Comparison of ENCODE assay signal across 8 mouse cellular contexts in genomic region chr9:77806842-77807668, GRCm38 (mm10). TPM values are rescaled to one million over a fixed set of nuclear protein-coding genes. Genes with fewer than 3 reads are reported as not detected.
DNase-seq lines count a peak whose midpoint lies in the region; ATAC-seq lines count a peak whose summit lies in the region.

No protein-coding gene starts in this region.

- H3K36me3 ChIP-seq in forebrain, embryonic 11.5 days (ENCODE audit: control insufficient read depth, insufficient read depth, low read length), result no peaks in the 10 kb centered on the region
- H3K36me3 ChIP-seq in heart, embryonic 16.5 days (ENCODE audit: control insufficient read depth, insufficient read depth), result no peaks in the 10 kb centered on the region
- no peaks in the 10 kb centered on the region for H3K36me3 ChIP-seq in liver, embryonic 15.5 days (replicated peaks)
- H3K36me3 ChIP-seq in neural tube, embryonic 12.5 days, result no peaks in the 10 kb centered on the region

- H3K27ac ChIP-seq in forebrain, embryonic 11.5 days (ENCODE audit: low read depth, low read length), result no peak overlapping the region
- peak overlapping the region; percentile 33; the same call in 1 of the 2 replicates for H3K27ac ChIP-seq in heart, embryonic 16.5 days (ENCODE audit: low read length)
- no peak overlapping the region for H3K27ac ChIP-seq in liver, embryonic 15.5 days (replicated peaks)
- no peak overlapping the region for H3K27ac ChIP-seq in neural tube, embryonic 12.5 days

- 22% methylated on average over 12 of the region's 12 CpGs for WGBS in forebrain, embryonic 11.5 days
- 17% methylated on average over 12 of the region's 12 CpGs for WGBS in heart, embryonic 16.5 days
- WGBS in liver, embryonic 15.5 days (ENCODE audit: insufficient replicate concordance), result 19% methylated on average over 12 of the region's 12 CpGs
- 18% methylated on average over 12 of the region's 12 CpGs for WGBS in neural tube, embryonic 12.5 days

- no peaks in the 10 kb centered on the region for H3K27me3 ChIP-seq in forebrain, embryonic 11.5 days (ENCODE audit: control insufficient read depth, insufficient read depth, low read length)
- H3K27me3 ChIP-seq in heart, embryonic 16.5 days (ENCODE audit: control insufficient read depth, insufficient read depth, low read length), result no peaks in the 10 kb centered on the region
- no peaks in the 10 kb centered on the region for H3K27me3 ChIP-seq in liver, embryonic 15.5 days
- no peaks in the 10 kb centered on the region for H3K27me3 ChIP-seq in neural tube, embryonic 12.5 days (replicated peaks)

- ATAC-seq in forebrain, embryonic 11.5 days (replicated peaks; ENCODE audit: low FRiP score), result peak; percentile 91
- ATAC-seq in heart, embryonic 16.5 days (replicated peaks; ENCODE audit: extremely low read depth, insufficient read depth, low FRiP score), result peak; percentile 83
- ATAC-seq in liver, embryonic 15.5 days (ENCODE audit: insufficient read depth), result peak; percentile 65; the same call in 1 of the 2 replicates
- ATAC-seq in neural tube, embryonic 12.5 days (ENCODE audit: low FRiP score, low read depth), result peak; percentile 92

- H3K9me3 ChIP-seq in forebrain, embryonic 11.5 days (ENCODE audit: control insufficient read depth, low read length), result no peaks in the 10 kb centered on the region
- H3K9me3 ChIP-seq in heart, embryonic 16.5 days (replicated peaks; ENCODE audit: control insufficient read depth, low read length), result no peaks in the 10 kb centered on the region
- no peaks in the 10 kb centered on the region for H3K9me3 ChIP-seq in liver, embryonic 15.5 days (replicated peaks)
- no peaks in the 10 kb centered on the region for H3K9me3 ChIP-seq in neural tube, embryonic 12.5 days

- peak; percentile 64 to 77 for DNase-seq in CD8-positive naive resting alpha-beta T cell, adult 2 months (ENCODE audit: low read depth in 2 of 2, low spot score in 2 of 2)
- peak; percentile 78 for DNase-seq in c-Kit-positive CD71-negative TER-119-negative erythroid progenitor cells, embryonic 14.5 days (ENCODE audit: low read depth)
- peak; percentile 90 for DNase-seq in forebrain, embryonic 11.5 days (ENCODE audit: low spot score)
- peak; percentile 90 to 94 for DNase-seq in kidney, postnatal 36 days
- DNase-seq in telencephalon, adult 2 months (ENCODE audit: low read depth, low spot score), result peak; percentile 72

- H3K9ac ChIP-seq in forebrain, embryonic 11.5 days (ENCODE audit: low read length), result peak overlapping the region; percentile 13; the same call in 1 of the 2 replicates
- peak overlapping the region; percentile 72 for H3K9ac ChIP-seq in heart, embryonic 16.5 days (ENCODE audit: low read length)
- H3K9ac ChIP-seq in liver, embryonic 15.5 days, result no peak overlapping the region
- no peak overlapping the region for H3K9ac ChIP-seq in neural tube, embryonic 12.5 days

- H3K4me3 ChIP-seq in forebrain, embryonic 11.5 days (ENCODE audit: low read depth, low read length), result no peak overlapping the region
- peak overlapping the region; percentile 47 for H3K4me3 ChIP-seq in heart, embryonic 16.5 days (ENCODE audit: low read length)
- H3K4me3 ChIP-seq in liver, embryonic 15.5 days (replicated peaks), result peak overlapping the region; percentile 37
- no peak overlapping the region for H3K4me3 ChIP-seq in neural tube, embryonic 12.5 days

- H3K4me2 ChIP-seq in forebrain, embryonic 11.5 days (ENCODE audit: low read depth, low read length, severe bottlenecking), result peak overlapping the region; percentile 19; the same call in 1 of the 2 replicates
- peak overlapping the region; percentile 65 for H3K4me2 ChIP-seq in heart, embryonic 16.5 days (ENCODE audit: low read depth, low read length)
- peak overlapping the region; percentile 56 for H3K4me2 ChIP-seq in liver, embryonic 15.5 days
- H3K4me2 ChIP-seq in neural tube, embryonic 12.5 days (replicated peaks), result peak overlapping the region; percentile 48

- no peaks in the 10 kb centered on the region; the same call in 1 of the 2 replicates for H3K4me1 ChIP-seq in forebrain, embryonic 11.5 days (replicated peaks; ENCODE audit: control insufficient read depth, insufficient read depth, low read length)
- H3K4me1 ChIP-seq in heart, embryonic 16.5 days (ENCODE audit: control insufficient read depth, insufficient read depth, low read length), result 0 out of 2 replicates have a peak, but pooled peaks cover 2% of the 10 kb centered on the region
- peaks cover 5% of the 10 kb centered on the region; the same call in 1 of the 2 replicates for H3K4me1 ChIP-seq in liver, embryonic 15.5 days (replicated peaks)
- no peaks in the 10 kb centered on the region for H3K4me1 ChIP-seq in neural tube, embryonic 12.5 days

RNA-seq across cellular contexts. Expression of gene Gclc, which starts 52.7 kb away (rescaled TPM):
- 23.6 and 24.7 TPM in 2 replicates for polyA plus RNA-seq in forebrain, embryonic 11.5 days (2014; fragmentation: Nextera tagmentation; extraction: Ambion mirVana)
- 6.6 and 7.4 TPM in 2 replicates for polyA plus RNA-seq in heart, embryonic 16.5 days (2015; fragmentation: Nextera tagmentation; extraction: Ambion mirVana)
- polyA plus RNA-seq in liver, embryonic 15.5 days (2015; fragmentation: Nextera tagmentation; extraction: Ambion mirVana), result 24.9 and 28.6 TPM in 2 replicates
- polyA plus RNA-seq in neural tube, embryonic 12.5 days (2016; fragmentation: Nextera tagmentation; extraction: Ambion mirVana), result 20.5 and 23.9 TPM in 2 replicates

Comparison
In these comparisons a context has a peak if more than half of its experiments do, and no peak if none do; other contexts are left out.
1. H3K4me3 ChIP-seq: peak in heart, embryonic 16.5 days (single experiment) and liver, embryonic 15.5 days (single experiment); none in forebrain, embryonic 11.5 days (single experiment) and neural tube, embryonic 12.5 days (single experiment).
2. H3K9ac ChIP-seq: peak in forebrain, embryonic 11.5 days (single experiment) and heart, embryonic 16.5 days (single experiment); none in liver, embryonic 15.5 days (single experiment) and neural tube, embryonic 12.5 days (single experiment).
3. Peak in every context shown above with its lines, with median percentiles within 50 percentile points of each other: DNase-seq, ATAC-seq and H3K4me2 ChIP-seq.